Comparison of ENCODE assay signal across 27 mouse cellular contexts in the genomic region with DNA sequence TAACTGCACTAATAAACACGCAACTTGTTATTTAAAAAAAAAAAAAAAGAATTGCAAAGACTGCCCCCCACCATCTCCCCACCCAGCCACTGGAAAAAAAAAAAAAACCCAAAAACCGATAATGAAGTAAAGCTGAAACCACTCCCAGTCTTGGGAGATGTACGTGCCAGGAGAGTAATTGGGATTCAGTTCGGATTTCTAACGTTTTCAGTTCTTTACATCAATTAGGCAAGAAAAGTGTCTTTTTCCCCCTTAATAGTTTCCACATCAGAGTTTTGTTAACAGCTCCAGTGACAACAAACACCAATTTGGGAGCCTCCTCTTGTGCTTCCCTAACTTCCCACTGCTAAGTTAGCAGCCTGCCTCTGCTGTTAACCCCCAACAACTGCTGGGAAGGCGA.
DNase-seq lines count a peak whose midpoint lies in the region; ATAC-seq and TF ChIP-seq lines count a peak whose summit lies in the region.
"Had no signal": no experiment of that assay in that cellular context is flagged by ENCODE, and none has a peak within 500 bp of the region (broad histone marks: within the 10 kb centered on the region; RNA-seq: fewer than 3 reads in every experiment).

No protein-coding gene starts in this region.

- H3K9ac ChIP-seq in forebrain, embryonic 14.5 days (ENCODE audit: low read length): no peak overlapping the region
- H3K9ac ChIP-seq in forebrain, embryonic 12.5 days: no peak overlapping the region
- H3K9ac ChIP-seq in limb, embryonic 13.5 days: no peak overlapping the region
- H3K9ac ChIP-seq: heart, embryonic 13.5 days; intestine, embryonic 15.5 days; liver, embryonic 14.5 days; lung, embryonic 14.5 days; neural tube, embryonic 12.5 days had no signal

- no peak overlapping the region for H3K27ac ChIP-seq in forebrain, embryonic 14.5 days (ENCODE audit: low read depth, low read length)
- H3K27ac ChIP-seq in forebrain, embryonic 12.5 days: no peak overlapping the region
- 0 out of 2 replicates have a peak overlapping the region, but pooled peaks have one; percentile 1 for H3K27ac ChIP-seq in kidney, adult 2 months (ENCODE audit: insufficient read depth, low read depth, low read length)
- no peak overlapping the region for H3K27ac ChIP-seq in limb, embryonic 13.5 days
- H3K27ac ChIP-seq: heart, embryonic 13.5 days; intestine, embryonic 15.5 days; kidney, postnatal 0 days; liver, embryonic 14.5 days; neural tube, embryonic 12.5 days had no signal

- no peak for TF ChIP-seq CTCF in kidney, adult 2 months (conservative IDR thresholded peaks at IDR 0.05; ENCODE audit: insufficient read depth, insufficient read length, low read depth, low read length)

- no peak overlapping the region for H3K4me2 ChIP-seq in forebrain, embryonic 14.5 days (ENCODE audit: low read length)
- no peak overlapping the region for H3K4me2 ChIP-seq in forebrain, embryonic 12.5 days
- peak overlapping the region; percentile 46 for H3K4me2 ChIP-seq in limb, embryonic 13.5 days (replicated peaks)
- H3K4me2 ChIP-seq: heart, embryonic 13.5 days; intestine, embryonic 15.5 days; lung, embryonic 14.5 days; neural tube, embryonic 12.5 days had no signal

- WGBS in forebrain, embryonic 14.5 days: 18% methylated on average over 6 of the region's 6 CpGs
- 47% methylated on average over 6 of the region's 6 CpGs for WGBS in forebrain, embryonic 12.5 days
- WGBS in kidney, adult 2 months: 48% methylated on average over 6 of the region's 6 CpGs
- WGBS in limb, embryonic 13.5 days: 15% methylated on average over 6 of the region's 6 CpGs

- no peak overlapping the region for H3K4me3 ChIP-seq in forebrain, embryonic 14.5 days (ENCODE audit: low read depth, low read length)
- no peak overlapping the region for H3K4me3 ChIP-seq in forebrain, embryonic 12.5 days (replicated peaks)
- H3K4me3 ChIP-seq in kidney, adult 2 months (ENCODE audit: insufficient read depth, low read depth, low read length): no peak overlapping the region
- no peak overlapping the region for H3K4me3 ChIP-seq in limb, embryonic 13.5 days
- H3K4me3 ChIP-seq: erythroblast, embryonic 14.5 days; heart, embryonic 13.5 days; intestine, embryonic 15.5 days; megakaryocyte, embryonic 14.5 days; neural tube, embryonic 12.5 days had no signal

- no peaks in the 10 kb centered on the region for H3K27me3 ChIP-seq in forebrain, embryonic 14.5 days (replicated peaks; ENCODE audit: control insufficient read depth, insufficient read depth, low read length)
- H3K27me3 ChIP-seq in forebrain, embryonic 12.5 days: peaks cover 7% of the 10 kb centered on the region; the same call in 1 of the 2 replicates
- no peaks in the 10 kb centered on the region for H3K27me3 ChIP-seq in kidney, adult 2 months (replicated peaks; ENCODE audit: control insufficient read depth, insufficient read depth, low read length)
- H3K27me3 ChIP-seq in limb, embryonic 13.5 days: peaks cover 5% of the 10 kb centered on the region; the same call in 1 of the 2 replicates
- H3K27me3 ChIP-seq: heart, embryonic 13.5 days; intestine, embryonic 15.5 days had no signal

- ATAC-seq in forebrain, embryonic 14.5 days: peak; percentile 33
- no peak for ATAC-seq in forebrain, embryonic 12.5 days (ENCODE audit: low FRiP score)
- no peak for ATAC-seq in limb, embryonic 13.5 days (ENCODE audit: low FRiP score, low read depth)
- ATAC-seq: CD4-positive, CD25-positive, alpha-beta regulatory T cell, adult 4 months; hindbrain, embryonic 16.5 days; intestine, embryonic 15.5 days had no signal

- DNase-seq in forebrain, embryonic 14.5 days (ENCODE audit: low spot score): peak; percentile 81
- no peak for DNase-seq in kidney, adult 2 months
- no peak for DNase-seq in kidney, adult 11 months
- DNase-seq in brain, embryonic 18.5 days (ENCODE audit: low read depth, low spot score): peak; percentile 24
- no peak for DNase-seq in spleen, postnatal 14 days (ENCODE audit: low spot score in 2 of 2)
- no peak for DNase-seq in yolk sac, embryonic 10.5 days (ENCODE audit: low spot score)
- DNase-seq: adrenal gland, postnatal 14 days; cerebellum, adult 11 months; cerebellum, adult 9-11 months; gastrocnemius, postnatal 10 days; lung, embryonic 14.5 days; midbrain, embryonic 14.5 days; retina, postnatal 1 day; right cerebral cortex, postnatal 25 days; spleen, adult 18-20 months; thymus, postnatal 14 days had no signal

- no peak for TF ChIP-seq POLR2A in kidney, adult 2 months (IDR thresholded peaks at IDR 0.05; ENCODE audit: low read depth, low read length)

- H3K9me3 ChIP-seq in forebrain, embryonic 14.5 days (replicated peaks; ENCODE audit: control insufficient read depth, low read length): no peaks in the 10 kb centered on the region
- no peaks in the 10 kb centered on the region for H3K9me3 ChIP-seq in forebrain, embryonic 12.5 days
- H3K9me3 ChIP-seq in limb, embryonic 13.5 days: no peaks in the 10 kb centered on the region
- H3K9me3 ChIP-seq: heart, embryonic 13.5 days; intestine, embryonic 15.5 days; megakaryocyte, embryonic 14.5 days; neural tube, embryonic 12.5 days had no signal

- no peaks in the 10 kb centered on the region for H3K4me1 ChIP-seq in forebrain, embryonic 14.5 days (ENCODE audit: control insufficient read depth, insufficient read depth, low read length)
- no peaks in the 10 kb centered on the region for H3K4me1 ChIP-seq in forebrain, embryonic 12.5 days
- no peaks in the 10 kb centered on the region for H3K4me1 ChIP-seq in kidney, adult 2 months (ENCODE audit: control insufficient read depth, insufficient read depth, low read length)
- H3K4me1 ChIP-seq in limb, embryonic 13.5 days: peaks cover 23% of the 10 kb centered on the region
- H3K4me1 ChIP-seq: heart, embryonic 13.5 days; intestine, embryonic 15.5 days; megakaryocyte, embryonic 14.5 days; neural tube, embryonic 12.5 days had no signal

- no peaks in the 10 kb centered on the region for H3K36me3 ChIP-seq in forebrain, embryonic 14.5 days (ENCODE audit: control insufficient read depth, insufficient read depth, low read length)
- no peaks in the 10 kb centered on the region for H3K36me3 ChIP-seq in forebrain, embryonic 12.5 days (replicated peaks)
- no peaks in the 10 kb centered on the region for H3K36me3 ChIP-seq in kidney, adult 2 months (ENCODE audit: control insufficient read depth, insufficient read depth, low read length)
- H3K36me3 ChIP-seq in limb, embryonic 13.5 days: no peaks in the 10 kb centered on the region
- H3K36me3 ChIP-seq: heart, embryonic 13.5 days; intestine, embryonic 15.5 days; neural tube, embryonic 12.5 days had no signal

Comparison
In these comparisons a context has a peak if more than half of its experiments do, and no peak if none do; other contexts are left out.
1. DNase-seq: peak in forebrain, embryonic 14.5 days (single experiment) and brain, embryonic 18.5 days (single experiment); none in kidney, adult 2 months (single experiment), kidney, adult 11 months (single experiment), spleen, postnatal 14 days (0 of 2) and yolk sac, embryonic 10.5 days (single experiment).